Mouse (Mus musculus) kidney, embryonic 16.5 days (tissue): ENCODE measurements around the gene Fbxl13. TPM values are rescaled to one million over a fixed set of nuclear protein-coding genes. Genes with fewer than 3 reads are reported as not detected.

Experiments
- ATAC-seq: fragments of 200-750 bp; cut with Nextera tagmentation; 2 replicates; pipeline ENCODE4 v1.8.0; 2017; ENCODE audit warnings: moderate TSS enrichment; ENCODE audit not compliant: low FRiP score, low TSS enrichment
- H3K27ac ChIP-seq: fragments of 300-500 bp; sonication (generic); 2 replicates; pipeline ENCODE4 v1.5.1; 2014; ENCODE audit warnings: low read length
- H3K27me3 ChIP-seq: fragments of 300-500 bp; sonication (generic); 2 replicates; pipeline ENCODE4 v1.6.1; 2014; ENCODE audit warnings: low read length, control low read depth, mixed read lengths; ENCODE audit not compliant: insufficient read depth
- H3K36me3 ChIP-seq: fragments of 300-500 bp; sonication (generic); 2 replicates; pipeline ENCODE4 v1.6.1; 2014; ENCODE audit warnings: low read length, control low read depth, mixed read lengths; ENCODE audit not compliant: insufficient read depth
- H3K4me1 ChIP-seq: fragments of 300-500 bp; sonication (generic); 2 replicates; pipeline ENCODE4 v1.6.1; 2014; ENCODE audit warnings: low read length, control low read depth, mixed read lengths; ENCODE audit not compliant: insufficient read depth
- H3K4me2 ChIP-seq: fragments of 300-500 bp; sonication (generic); replicated peaks from 2 replicates; pipeline ENCODE4 v1.6.1; 2014; ENCODE audit warnings: low read depth, low read length
- H3K4me3 ChIP-seq: fragments of 300-500 bp; sonication (generic); 2 replicates; pipeline ENCODE4 v1.5.1; 2014; ENCODE audit warnings: mild to moderate bottlenecking, low read length
- H3K9ac ChIP-seq: fragments of 300-500 bp; sonication (generic); replicated peaks from 2 replicates; pipeline ENCODE4 v1.6.1; 2014; ENCODE audit warnings: low read length
- H3K9me3 ChIP-seq: fragments of 300-500 bp; sonication (generic); 2 replicates; pipeline ENCODE4 v1.6.1; 2016; ENCODE audit warnings: low read length, control low read depth
- WGBS: fragments of 180-500 bp; shearing (Covaris S2); extraction: QIAGEN DNeasy Blood & Tissue Kit; methylation state at CpG from one replicate; pipeline ENCODE4 v1.1.7; 2014; 5-methylcytosine and 5-hydroxymethylcytosine counted together
- polyA plus RNA-seq: library from polyadenylated mRNA; unstranded; fragments of >200 nt; fragmentation: Nextera tagmentation; extraction: Ambion mirVana; gene quantifications from 2 replicates; pipeline ENCODE4 v1.2.1, GENCODE M21; 2015

Fbxl13 gene
- polyA plus RNA-seq, 1 experiment from 2014 or later: 0.24 TPM

GRCm38 (mm10) chr5:21496321-21496720 is 149.1 kb downstream of the Fbxl13 start:
- Histone ChIP-seq H3K4me3 (no peak overlapping the region), H3K4me2 (no peak overlapping the region), H3K4me1 (peaks cover 14% of the 10 kb centered on the region), H3K36me3 (no peaks in the 10 kb centered on the region), H3K27me3 (no peaks in the 10 kb centered on the region), H3K9me3 (no peaks in the 10 kb centered on the region), H3K27ac (no peak overlapping the region), H3K9ac (no peak overlapping the region)
- 60% methylated on average over 6 of the region's 6 CpGs for WGBS
- ATAC-seq: no peak

- H3K9ac ChIP-seq: no peak overlapping the region
Measured at GRCm38 (mm10) chr5:21494781-21495180, 150.7 kb downstream of the Fbxl13 start.

GRCm38 (mm10) chr5:21493294-21493999 is 152.0 kb downstream of the Fbxl13 start:
- Histone ChIP-seq H3K9me3 (no peaks in the 10 kb centered on the region), H3K36me3 (no peaks in the 10 kb centered on the region), H3K9ac (no peak overlapping the region), H3K4me1 (0 out of 2 replicates have a peak, but pooled peaks cover 3% of the 10 kb centered on the region), H3K27me3 (no peaks in the 10 kb centered on the region), H3K27ac (no peak overlapping the region), H3K4me3 (no peak overlapping the region), H3K4me2 (no peak overlapping the region)
- 88% methylated on average over 8 of the region's 8 CpGs for WGBS
- ATAC-seq: no peak

More at GRCm38 (mm10) chr5:21494781-21495180, 150.7 kb downstream of the Fbxl13 start:
- H3K4me3 ChIP-seq: no peak overlapping the region
- no peak overlapping the region for H3K27ac ChIP-seq
- no peaks in the 10 kb centered on the region for H3K27me3 ChIP-seq
- no peak for ATAC-seq
- 0 out of 2 replicates have a peak, but pooled peaks cover 7% of the 10 kb centered on the region for H3K4me1 ChIP-seq
- no peaks in the 10 kb centered on the region for H3K9me3 ChIP-seq
- 67% methylated on average over 3 of the region's 3 CpGs for WGBS
- H3K4me2 ChIP-seq: no peak overlapping the region
- H3K36me3 ChIP-seq: no peaks in the 10 kb centered on the region

- Histone ChIP-seq H3K9me3 (no peaks in the 10 kb centered on the region), H3K4me1 (0 out of 2 replicates have a peak, but pooled peaks cover 3% of the 10 kb centered on the region), H3K4me2 (no peak overlapping the region), H3K27ac (no peak overlapping the region), H3K27me3 (no peaks in the 10 kb centered on the region), H3K9ac (no peak overlapping the region), H3K36me3 (no peaks in the 10 kb centered on the region), H3K4me3 (no peak overlapping the region)
- WGBS: 58% methylated on average over 3 of the region's 3 CpGs
- no peak for ATAC-seq
Measured at GRCm38 (mm10) chr5:21492213-21492612, 153.2 kb downstream of the Fbxl13 start.

GRCm38 (mm10) chr5:21491469-21491868 is 154.0 kb downstream of the Fbxl13 start:
- Histone ChIP-seq H3K4me3 (no peak overlapping the region), H3K9ac (no peak overlapping the region), H3K4me1 (0 out of 2 replicates have a peak, but pooled peaks cover 3% of the 10 kb centered on the region), H3K27me3 (no peaks in the 10 kb centered on the region), H3K27ac (no peak overlapping the region), H3K36me3 (no peaks in the 10 kb centered on the region), H3K9me3 (no peaks in the 10 kb centered on the region), H3K4me2 (no peak overlapping the region)
- ATAC-seq: no peak
- WGBS: 82% methylated on average over 2 of the region's 2 CpGs

- Histone ChIP-seq H3K4me3 (no peak overlapping the region), H3K4me1 (no peaks in the 10 kb centered on the region), H3K27me3 (no peaks in the 10 kb centered on the region), H3K4me2 (no peak overlapping the region), H3K9ac (no peak overlapping the region), H3K9me3 (no peaks in the 10 kb centered on the region), H3K36me3 (no peaks in the 10 kb centered on the region), H3K27ac (no peak overlapping the region)
- ATAC-seq: no peak
- WGBS: 59% methylated on average over 4 of the region's 4 CpGs
Measured at GRCm38 (mm10) chr5:21489135-21489534, 156.3 kb downstream of the Fbxl13 start.

- Histone ChIP-seq H3K4me2 (no peak overlapping the region), H3K27ac (no peak overlapping the region), H3K36me3 (no peaks in the 10 kb centered on the region), H3K4me3 (no peak overlapping the region), H3K9ac (no peak overlapping the region), H3K4me1 (no peaks in the 10 kb centered on the region), H3K27me3 (no peaks in the 10 kb centered on the region), H3K9me3 (no peaks in the 10 kb centered on the region)
- 90% methylated on average over 5 of the region's 5 CpGs for WGBS
- ATAC-seq: no peak
Measured at GRCm38 (mm10) chr5:21488506-21488905, 156.9 kb downstream of the Fbxl13 start.

- Histone ChIP-seq H3K4me2 (no peak overlapping the region), H3K9ac (no peak overlapping the region), H3K36me3 (no peaks in the 10 kb centered on the region), H3K27me3 (no peaks in the 10 kb centered on the region), H3K9me3 (no peaks in the 10 kb centered on the region), H3K4me1 (no peaks in the 10 kb centered on the region), H3K4me3 (no peak overlapping the region), H3K27ac (no peak overlapping the region)
- no peak for ATAC-seq
- 80% methylated on average over 3 of the region's 3 CpGs for WGBS
Measured at GRCm38 (mm10) chr5:21487716-21488115, 157.7 kb downstream of the Fbxl13 start.

- no peak overlapping the region for H3K4me3 ChIP-seq
- no peaks in the 10 kb centered on the region for H3K27me3 ChIP-seq
- no peak overlapping the region for H3K4me2 ChIP-seq
- no peak for ATAC-seq
- no peaks in the 10 kb centered on the region for H3K4me1 ChIP-seq
- no peak overlapping the region for H3K27ac ChIP-seq
- WGBS: 75% methylated on average over 3 of the region's 3 CpGs
- H3K36me3 ChIP-seq: no peaks in the 10 kb centered on the region
- no peak overlapping the region for H3K9ac ChIP-seq
- H3K9me3 ChIP-seq: no peaks in the 10 kb centered on the region
Measured at GRCm38 (mm10) chr5:21487306-21487705, 158.1 kb downstream of the Fbxl13 start.

- Histone ChIP-seq H3K4me3 (no peak overlapping the region), H3K4me2 (no peak overlapping the region), H3K36me3 (no peaks in the 10 kb centered on the region), H3K27me3 (no peaks in the 10 kb centered on the region), H3K9me3 (no peaks in the 10 kb centered on the region), H3K9ac (no peak overlapping the region), H3K27ac (no peak overlapping the region), H3K4me1 (no peaks in the 10 kb centered on the region)
- 63% methylated on average over 5 of the region's 5 CpGs for WGBS
- ATAC-seq: no peak
Measured at GRCm38 (mm10) chr5:21486798-21487197, 158.6 kb downstream of the Fbxl13 start.
